Mouse (Mus musculus) G1E (cell line): Measurements from ENCODE around the gene Six4. TPM values are rescaled to one million over a fixed set of nuclear protein-coding genes. Genes with fewer than 3 reads are reported as not detected.

Source experiments
- ATAC-seq: 2 replicates; pipeline ENCODE4 v1.8.0; 2016; ENCODE audit warnings: mild to moderate bottlenecking; ENCODE audit not compliant: insufficient number of reproducible peaks, poor library complexity, low FRiP score, severe bottlenecking; ENCODE audit errors: extremely low read depth
- DNase-seq: peaks from one replicate; pipeline ENCODE4 v3.0.0; 2012; ENCODE audit warnings: low spot score
- H3K27me3 ChIP-seq: 2 replicates; pipeline ENCODE4 v1.6.1; 2012; ENCODE audit warnings: mild to moderate bottlenecking, low read length, inconsistent platforms; ENCODE audit not compliant: insufficient read depth
- H3K36me3 ChIP-seq: replicated peaks from 2 replicates; pipeline ENCODE3; 2012; ENCODE audit warnings: mild to moderate bottlenecking, inconsistent platforms
- H3K4me1 ChIP-seq: 2 replicates; pipeline ENCODE4 v1.6.1; 2012; ENCODE audit warnings: low read depth, low read length, inconsistent platforms, mixed read lengths; ENCODE audit not compliant: insufficient read depth
- H3K4me3 ChIP-seq: 2 replicates; pipeline ENCODE4 v1.5.1; 2012; ENCODE audit warnings: low read depth, mild to moderate bottlenecking, inconsistent platforms, low read length, moderate library complexity, mixed read lengths
- H3K9me3 ChIP-seq: replicated peaks from 2 replicates; pipeline ENCODE4 v1.6.1; 2012; ENCODE audit warnings: inconsistent platforms
- CTCF ChIP-seq: IDR thresholded peaks from 2 replicates; pipeline ENCODE4 v1.5.1; 2012; ENCODE audit warnings: low read depth, low read length, inconsistent platforms, mixed read lengths
- GATA1 ChIP-seq: IDR thresholded peaks from 2 replicates; pipeline ENCODE4 v1.6.1; 2012; ENCODE audit warnings: borderline replicate concordance, low read length, inconsistent platforms, mixed read lengths
- GATA2 ChIP-seq: IDR thresholded peaks from 2 replicates; pipeline ENCODE4 v1.6.1; 2012; ENCODE audit warnings: low read depth, low read length, inconsistent platforms, borderline replicate concordance
- POLR2AphosphoS5 ChIP-seq: IDR thresholded peaks from 2 replicates; pipeline ENCODE4 v1.6.1; 2012; ENCODE audit warnings: low read depth, low read length, inconsistent platforms; ENCODE audit not compliant: insufficient replicate concordance
- TAL1 ChIP-seq: conservative IDR thresholded peaks from 2 replicates; pipeline ENCODE4 v1.6.1; 2012; ENCODE audit warnings: low read depth, low read length, inconsistent platforms, mixed read lengths
- polyA plus RNA-seq: library from polyadenylated mRNA; stranded (reverse); fragments of >175 nt; gene quantifications from 2 replicates; pipeline ENCODE4 v1.2.3, GENCODE M21; 2012
- total RNA-seq, 2 experiments: library from RNA; stranded (forward) in 1 of 2; stranded (reverse) in 1 of 2; fragments of 200-1000 nt in 1 of 2; fragments of >200 nt in 1 of 2; fragmentation: Nextera tagmentation in 1 of 2; gene quantifications; 2 replicates each; pipeline ENCODE4 v1.2.3; 2014 to 2017

Gene Six4
- total and polyA plus RNA-seq, 3 experiments: 0.73 to 11.3 (median 3.2) TPM

GRCm38 (mm10) chr12:73125250-73125649 lies 12.0 kb upstream of the Six4 start:
- H3K27me3 ChIP-seq: no peaks in the 10 kb centered on the region
- ATAC-seq (no peak), DNase-seq (no peak)
- H3K9me3 ChIP-seq: no peaks in the 10 kb centered on the region
- peak overlapping the region; percentile 34; the same call in 1 of the 2 replicates for H3K4me3 ChIP-seq
- peaks cover 8% of the 10 kb centered on the region for H3K36me3 ChIP-seq
- H3K4me1 ChIP-seq: peaks cover 22% of the 10 kb centered on the region
- TF ChIP-seq GATA1 (no peak), TAL1 (no peak), CTCF (no peak), POLR2AphosphoS5 (no peak), GATA2 (no peak)

GRCm38 (mm10) chr12:73123093-73124041 lies 10.1 kb upstream of the Six4 start, which contains the start of gene Mnat1:
Gene Mnat1, plus strand, starts transcription at chr12:73123717.
- peak; percentile 80 for ATAC-seq
- peak within 1 kb of the TSS; percentile 81 for H3K4me3 ChIP-seq
- DNase-seq: peak; percentile 78

GRCm38 (mm10) chr12:73112326-73113087 lies 749 bp downstream of the Six4 start:
- Histone ChIP-seq H3K4me3 (peak overlapping the region; percentile 83), H3K4me1 (peaks cover 41% of the 10 kb centered on the region), H3K27me3 (peaks cover 60% of the 10 kb centered on the region), H3K9me3 (no peaks in the 10 kb centered on the region), H3K36me3 (peaks cover 18% of the 10 kb centered on the region)
- DNase-seq (peak; percentile 38), ATAC-seq (no peak)
- TF ChIP-seq GATA2: no peak
- TF ChIP-seq POLR2AphosphoS5: no peak
- TF ChIP-seq TAL1: no peak
- no peak for TF ChIP-seq GATA1
- no peak for TF ChIP-seq CTCF

More at GRCm38 (mm10) chr12:73123093-73124041, 10.1 kb upstream of the Six4 start, which contains the start of gene Mnat1:
- Histone ChIP-seq H3K27me3 (no peaks in the 10 kb centered on the region), H3K9me3 (no peaks in the 10 kb centered on the region), H3K4me1 (peaks cover 28% of the 10 kb centered on the region), H3K36me3 (peaks cover 5% of the 10 kb centered on the region)
- no peak for TF ChIP-seq GATA1
- no peak for TF ChIP-seq POLR2AphosphoS5
- TF ChIP-seq GATA2: no peak
- no peak for TF ChIP-seq CTCF
- no peak for TF ChIP-seq TAL1

- no peak for TF ChIP-seq GATA2
- TF ChIP-seq TAL1: no peak
- TF ChIP-seq GATA1: no peak
- TF ChIP-seq POLR2AphosphoS5: no peak
- no peak for TF ChIP-seq CTCF
- H3K4me3 ChIP-seq: peak overlapping the region; percentile 83
- H3K4me1 ChIP-seq: peaks cover 41% of the 10 kb centered on the region
- H3K36me3 ChIP-seq: peaks cover 18% of the 10 kb centered on the region
- H3K9me3 ChIP-seq: no peaks in the 10 kb centered on the region
- no peak for ATAC-seq
- DNase-seq: peak; percentile 66
- H3K27me3 ChIP-seq: peaks cover 56% of the 10 kb centered on the region
Measured at GRCm38 (mm10) chr12:73111561-73112325, 1.5 kb downstream of the Six4 start.

- Histone ChIP-seq H3K4me3 (peak overlapping the region; percentile 61; the same call in 1 of the 2 replicates), H3K36me3 (peaks cover 18% of the 10 kb centered on the region), H3K4me1 (peaks cover 41% of the 10 kb centered on the region), H3K27me3 (peaks cover 49% of the 10 kb centered on the region), H3K9me3 (no peaks in the 10 kb centered on the region)
- no peak for TF ChIP-seq POLR2AphosphoS5
- TF ChIP-seq GATA2: no peak
- TF ChIP-seq CTCF: no peak
- no peak for TF ChIP-seq GATA1
- TF ChIP-seq TAL1: no peak
- no peak for ATAC-seq
- no peak for DNase-seq
Measured at GRCm38 (mm10) chr12:73110431-73111111, 2.7 kb downstream of the Six4 start.
